Mouse (Mus musculus) limb, embryonic 15.5 days (tissue): ENCODE data around the gene Gm17617. TPM values are rescaled to one million over a fixed set of nuclear protein-coding genes. Genes with fewer than 3 reads are reported as not detected.

Source experiments
- ATAC-seq: fragments of 200-750 bp; cut with Nextera tagmentation; 2 replicates; pipeline ENCODE4 v1.8.0; 2017; ENCODE audit warnings: low read depth, moderate TSS enrichment; ENCODE audit not compliant: insufficient number of reproducible peaks, low FRiP score, low TSS enrichment
- H3K27ac ChIP-seq: fragments of 300-500 bp; sonication (generic); 2 replicates; pipeline ENCODE4 v1.5.1; 2015; ENCODE audit warnings: moderate library complexity, mild to moderate bottlenecking, inconsistent platforms
- H3K27me3 ChIP-seq: fragments of 300-500 bp; sonication (generic); 2 replicates; pipeline ENCODE4 v1.6.1; 2015; ENCODE audit warnings: inconsistent platforms
- H3K36me3 ChIP-seq: fragments of 300-500 bp; sonication (generic); 2 replicates; pipeline ENCODE4 v1.6.1; 2015; ENCODE audit warnings: inconsistent platforms
- H3K4me1 ChIP-seq: fragments of 300-500 bp; sonication (generic); 2 replicates; pipeline ENCODE4 v1.6.1; 2015; ENCODE audit warnings: inconsistent platforms
- H3K4me2 ChIP-seq: fragments of 300-500 bp; sonication (generic); 2 replicates; pipeline ENCODE4 v1.6.1; 2015; ENCODE audit warnings: mild to moderate bottlenecking, inconsistent platforms
- H3K4me3 ChIP-seq: fragments of 300-500 bp; sonication (generic); 2 replicates; pipeline ENCODE4 v1.5.1; 2015; ENCODE audit warnings: mild to moderate bottlenecking, inconsistent platforms
- H3K9ac ChIP-seq: fragments of 300-500 bp; sonication (generic); 2 replicates; pipeline ENCODE4 v1.6.1; 2015; ENCODE audit warnings: inconsistent platforms
- H3K9me3 ChIP-seq: fragments of 300-500 bp; sonication (generic); 2 replicates; pipeline ENCODE4 v1.6.1; 2016; ENCODE audit warnings: inconsistent platforms
- WGBS: fragments of 180-500 bp; shearing (Covaris S2); methylation state at CpG from one replicate; pipeline ENCODE4 v1.1.7; 2015; 5-methylcytosine and 5-hydroxymethylcytosine counted together
- polyA plus RNA-seq: library from polyadenylated mRNA; unstranded; fragments of >200 nt; fragmentation: Nextera tagmentation; extraction: Ambion mirVana; gene quantifications from 2 replicates; pipeline ENCODE4 v1.2.1, GENCODE M21; 2015

Gm17617 gene
- not detected in 2 replicates for polyA plus RNA-seq

GRCm38 (mm10) chr13:55133448-55133847 lies at the start of gene Gm17617:
Gm17617 (minus strand) TSS chr13:55133548.
- no peaks in the 10 kb centered on the region for H3K27me3 ChIP-seq
- no peaks in the 10 kb centered on the region for H3K4me1 ChIP-seq
- no peak for ATAC-seq
- no peak within 1 kb of the TSS for H3K27ac ChIP-seq
- no peak within 1 kb of the TSS for H3K4me2 ChIP-seq
- WGBS, result 95% methylated on average over 2 of the region's 2 CpGs
- no peak within 1 kb of the TSS for H3K4me3 ChIP-seq
- H3K36me3 ChIP-seq, result peaks cover 42% of the 10 kb centered on the region
- H3K9me3 ChIP-seq, result no peaks in the 10 kb centered on the region
- H3K9ac ChIP-seq, result no peak within 1 kb of the TSS

GRCm38 (mm10) chr13:55182173-55182894 lies 49.0 kb upstream of the Gm17617 start:
- 2% methylated on average over 23 of the region's 23 CpGs for WGBS
- H3K9ac ChIP-seq, result 0 out of 2 replicates have a peak overlapping the region, but pooled peaks have one; percentile 0
- peak overlapping the region; percentile 50 for H3K4me2 ChIP-seq
- H3K27me3 ChIP-seq, result no peaks in the 10 kb centered on the region
- H3K4me3 ChIP-seq, result peak overlapping the region; percentile 38
- peaks cover 3% of the 10 kb centered on the region; the same call in 1 of the 2 replicates for H3K4me1 ChIP-seq
- ATAC-seq, result peak; percentile 83
- no peaks in the 10 kb centered on the region for H3K36me3 ChIP-seq
- no peaks in the 10 kb centered on the region for H3K9me3 ChIP-seq
- peak overlapping the region; percentile 84 for H3K27ac ChIP-seq

DNA sequence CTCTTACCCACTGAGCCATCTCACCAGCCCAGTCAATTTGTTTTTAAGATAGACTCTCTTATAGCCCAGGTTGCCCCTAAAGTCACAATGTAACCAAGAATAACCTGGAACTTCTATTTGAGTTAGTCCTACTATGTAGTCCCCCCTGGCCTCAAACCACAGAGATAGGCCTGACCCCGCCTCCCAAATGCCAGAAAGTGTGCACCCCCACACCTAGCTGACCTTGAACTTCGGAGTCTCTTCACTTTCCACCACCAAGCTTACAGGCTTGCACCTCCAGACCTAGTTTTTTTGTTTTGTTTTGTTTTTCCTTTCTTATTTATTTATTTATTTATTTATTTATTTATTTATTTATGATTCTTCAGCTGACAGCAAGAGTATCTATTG lies 48.4 kb upstream of the Gm17617 start:
- Histone ChIP-seq H3K27ac (no peak overlapping the region), H3K36me3 (no peaks in the 10 kb centered on the region), H3K9ac (no peak overlapping the region), H3K4me1 (peaks cover 3% of the 10 kb centered on the region; the same call in 1 of the 2 replicates), H3K4me2 (peak overlapping the region; percentile 50), H3K27me3 (no peaks in the 10 kb centered on the region), H3K4me3 (peak overlapping the region; percentile 38), H3K9me3 (no peaks in the 10 kb centered on the region)
- 67% methylated on average over 2 of the region's 2 CpGs for WGBS
- ATAC-seq, result no peak

DNA sequence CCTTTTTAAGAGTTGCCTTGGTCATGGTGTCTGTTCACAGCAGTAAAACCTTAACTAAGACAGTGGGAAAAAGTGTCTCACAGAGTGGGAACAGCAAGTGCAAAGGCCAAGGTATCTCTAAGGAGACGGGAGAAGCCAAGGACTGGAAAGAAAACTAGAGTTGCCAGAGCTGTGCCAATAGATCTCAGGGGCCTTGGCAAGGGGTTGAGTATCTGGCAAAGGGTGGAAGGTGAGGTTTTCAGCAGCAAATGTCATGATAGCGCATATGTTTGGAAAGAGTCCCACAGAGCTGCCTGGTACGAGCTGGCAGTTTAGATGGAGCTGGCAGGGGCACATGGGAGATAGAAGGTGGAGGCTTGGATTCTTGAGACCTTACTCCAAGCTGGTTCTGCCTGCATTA lies 46.2 kb upstream of the Gm17617 start:
- no peak overlapping the region for H3K4me2 ChIP-seq
- H3K4me3 ChIP-seq, result no peak overlapping the region
- no peaks in the 10 kb centered on the region for H3K36me3 ChIP-seq
- no peak overlapping the region for H3K9ac ChIP-seq
- H3K9me3 ChIP-seq, result no peaks in the 10 kb centered on the region
- H3K4me1 ChIP-seq, result peaks cover 3% of the 10 kb centered on the region; the same call in 1 of the 2 replicates
- WGBS, result 79% methylated on average over 3 of the region's 3 CpGs
- H3K27me3 ChIP-seq, result no peaks in the 10 kb centered on the region
- no peak for ATAC-seq
- H3K27ac ChIP-seq, result no peak overlapping the region

GRCm38 (mm10) chr13:55178556-55178955 lies 45.2 kb upstream of the Gm17617 start:
- no peak overlapping the region for H3K4me3 ChIP-seq
- no peak overlapping the region for H3K4me2 ChIP-seq
- H3K27me3 ChIP-seq, result no peaks in the 10 kb centered on the region
- 32% methylated on average over 2 of the region's 2 CpGs for WGBS
- peaks cover 3% of the 10 kb centered on the region; the same call in 1 of the 2 replicates for H3K4me1 ChIP-seq
- H3K27ac ChIP-seq, result no peak overlapping the region
- no peak for ATAC-seq
- no peaks in the 10 kb centered on the region for H3K9me3 ChIP-seq
- H3K36me3 ChIP-seq, result no peaks in the 10 kb centered on the region
- H3K9ac ChIP-seq, result no peak overlapping the region

- H3K4me1 ChIP-seq, result peaks cover 3% of the 10 kb centered on the region; the same call in 1 of the 2 replicates
- H3K9ac ChIP-seq, result no peak overlapping the region
- H3K27ac ChIP-seq, result no peak overlapping the region
- H3K4me3 ChIP-seq, result no peak overlapping the region
- H3K4me2 ChIP-seq, result no peak overlapping the region
- no peaks in the 10 kb centered on the region for H3K9me3 ChIP-seq
- WGBS, result 65% methylated on average over 4 of the region's 4 CpGs
- no peaks in the 10 kb centered on the region for H3K36me3 ChIP-seq
- no peak for ATAC-seq
- H3K27me3 ChIP-seq, result no peaks in the 10 kb centered on the region
These were observed 44.7 kb upstream of the Gm17617 start for GRCm38 (mm10) chr13:55177903-55178496.

- Histone ChIP-seq H3K4me2 (no peak overlapping the region), H3K27ac (no peak overlapping the region), H3K9ac (no peak overlapping the region), H3K27me3 (no peaks in the 10 kb centered on the region), H3K4me3 (no peak overlapping the region), H3K9me3 (no peaks in the 10 kb centered on the region), H3K36me3 (no peaks in the 10 kb centered on the region), H3K4me1 (peaks cover 14% of the 10 kb centered on the region)
- 85% methylated on average over 6 of the region's 6 CpGs for WGBS
- ATAC-seq, result no peak
These were observed 42.9 kb upstream of the Gm17617 start for GRCm38 (mm10) chr13:55176265-55176664.

GRCm38 (mm10) chr13:55174347-55174746 lies 41.0 kb upstream of the Gm17617 start:
- Histone ChIP-seq H3K27ac (peak overlapping the region; percentile 22; the same call in 1 of the 2 replicates), H3K27me3 (no peaks in the 10 kb centered on the region), H3K36me3 (no peaks in the 10 kb centered on the region), H3K9ac (no peak overlapping the region), H3K9me3 (no peaks in the 10 kb centered on the region), H3K4me3 (no peak overlapping the region), H3K4me1 (peaks cover 17% of the 10 kb centered on the region), H3K4me2 (no peak overlapping the region)
- 73% methylated on average over 11 of the region's 11 CpGs for WGBS
- no peak for ATAC-seq

GRCm38 (mm10) chr13:55172336-55172770 lies 39.0 kb upstream of the Gm17617 start:
- H3K4me1 ChIP-seq, result peaks cover 20% of the 10 kb centered on the region
- 43% methylated on average over 7 of the region's 7 CpGs for WGBS
- ATAC-seq, result no peak
- H3K27ac ChIP-seq, result peak overlapping the region; percentile 81
- no peaks in the 10 kb centered on the region for H3K9me3 ChIP-seq
- H3K9ac ChIP-seq, result no peak overlapping the region
- H3K36me3 ChIP-seq, result no peaks in the 10 kb centered on the region
- no peaks in the 10 kb centered on the region for H3K27me3 ChIP-seq
- no peak overlapping the region for H3K4me3 ChIP-seq
- peak overlapping the region; percentile 42; the same call in 1 of the 2 replicates for H3K4me2 ChIP-seq

DNA sequence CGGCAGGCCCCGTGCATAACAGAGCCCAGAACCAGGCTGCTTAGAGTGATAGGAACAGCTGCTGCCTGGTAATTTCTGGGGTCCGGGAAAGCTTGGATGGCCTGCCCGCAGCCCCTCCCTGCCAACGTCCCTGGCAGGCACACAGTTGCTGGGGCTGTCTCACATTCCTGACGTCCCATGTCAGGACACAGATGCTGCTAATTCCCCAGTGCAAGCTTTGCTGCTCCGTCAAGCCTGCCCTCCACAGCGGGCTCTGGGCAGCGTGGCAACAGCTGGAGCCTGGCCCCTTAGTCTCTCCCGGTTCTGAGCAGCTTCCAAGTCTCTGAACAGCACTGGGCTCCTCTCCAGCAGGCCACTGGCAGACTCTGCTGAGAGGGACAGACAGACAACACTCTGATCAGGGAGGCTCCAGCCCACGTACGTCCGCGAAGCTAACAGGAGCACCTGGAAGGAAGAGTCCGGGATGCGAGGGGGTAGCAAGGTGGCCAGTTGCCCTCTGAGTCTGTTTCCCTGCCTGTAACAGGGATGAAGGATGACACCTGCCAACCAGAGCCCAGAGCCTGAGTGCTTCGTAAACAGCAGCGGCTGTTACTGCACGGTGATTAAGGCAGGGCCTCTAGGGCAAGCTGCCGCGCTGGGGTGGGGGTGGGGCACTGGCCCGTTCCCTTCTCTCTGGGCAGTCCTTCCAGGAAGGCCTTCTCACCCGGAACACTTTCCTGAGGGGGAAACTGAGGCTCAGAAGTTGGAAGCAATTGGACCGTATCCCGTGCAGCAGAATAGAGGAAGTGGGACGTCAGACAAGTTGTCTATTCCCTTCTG lies 38.4 kb upstream of the Gm17617 start:
- peak; percentile 67 for ATAC-seq
- Histone ChIP-seq H3K4me2 (peak overlapping the region; percentile 42), H3K9ac (no peak overlapping the region), H3K36me3 (no peaks in the 10 kb centered on the region), H3K9me3 (no peaks in the 10 kb centered on the region), H3K27ac (peak overlapping the region; percentile 81), H3K27me3 (no peaks in the 10 kb centered on the region), H3K4me3 (peak overlapping the region; percentile 12), H3K4me1 (peaks cover 20% of the 10 kb centered on the region)
- 9% methylated on average over 26 of the region's 26 CpGs for WGBS

DNA sequence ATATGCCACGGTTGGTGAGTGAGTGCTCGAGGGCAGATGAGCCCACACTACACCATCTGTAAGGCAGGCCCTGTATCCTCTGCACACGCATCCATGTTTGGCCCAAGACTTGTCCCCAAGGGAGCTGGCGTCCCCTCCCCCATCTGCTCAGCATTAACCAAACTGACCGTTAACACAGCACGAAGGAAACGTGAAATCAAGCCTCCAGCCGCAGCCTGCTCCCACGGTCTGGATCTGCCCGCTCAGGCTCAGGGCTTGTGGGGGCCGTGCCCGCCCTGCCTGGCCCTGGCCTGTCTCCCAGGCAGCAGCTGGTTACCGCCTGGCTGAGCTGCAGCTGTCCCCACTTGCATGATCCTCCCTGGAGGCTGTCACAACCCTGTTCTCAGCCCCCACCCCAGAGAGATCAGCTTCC lies 35.6 kb upstream of the Gm17617 start:
- Histone ChIP-seq H3K27me3 (no peaks in the 10 kb centered on the region), H3K4me1 (peaks cover 20% of the 10 kb centered on the region), H3K27ac (peak overlapping the region; percentile 39), H3K36me3 (no peaks in the 10 kb centered on the region), H3K4me2 (no peak overlapping the region), H3K4me3 (no peak overlapping the region), H3K9ac (no peak overlapping the region), H3K9me3 (no peaks in the 10 kb centered on the region)
- ATAC-seq, result peak; percentile 71
- 34% methylated on average over 13 of the region's 13 CpGs for WGBS
